Mouse (Mus musculus): Measurements from ENCODE around the gene Sox5. TPM values are rescaled to one million over a fixed set of nuclear protein-coding genes. Genes with fewer than 3 reads are reported as not detected.

Gene Sox5
- polyA plus RNA-seq, 1 experiment: 2.5 TPM

GRCm38 (mm10) chr6:144106848-144107247 lies 674.9 kb downstream of the Sox5 start:
- 89% methylated on average over 10 of the region's 10 CpGs for WGBS
- TF ChIP-seq CTCF (IDR thresholded peaks at IDR 0.05; ENCODE audit: extremely low read depth, insufficient read depth, insufficient read length, insufficient replicate concordance) (no peak), POLR2A (IDR thresholded peaks at IDR 0.05; ENCODE audit: low read depth, low read length) (no peak)

DNA sequence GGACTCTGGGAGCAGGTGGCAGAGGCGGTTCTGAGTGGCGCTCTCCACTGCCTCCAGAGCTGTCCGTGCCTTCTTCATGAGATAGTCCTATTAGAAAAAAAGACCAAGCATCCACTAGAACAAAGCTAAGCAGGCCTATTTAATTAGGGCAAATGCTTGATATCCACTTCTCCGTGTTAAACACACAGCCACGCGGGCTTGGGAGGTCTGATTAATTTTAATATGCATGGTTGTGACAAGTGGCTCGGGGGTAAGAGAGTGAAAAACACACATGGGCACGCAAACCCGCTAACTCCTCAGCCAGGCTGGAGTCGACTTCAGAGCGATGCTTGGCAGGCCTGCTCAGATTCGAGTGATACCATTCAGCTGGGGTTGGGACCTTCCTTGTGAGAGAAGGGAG lies 676.1 kb downstream of the Sox5 start:
- H3K27me3 ChIP-seq (ENCODE audit: control insufficient read depth, insufficient read depth, low read length): no peaks in the 10 kb centered on the region
- no peaks in the 10 kb centered on the region for H3K36me3 ChIP-seq (ENCODE audit: control insufficient read depth, insufficient read depth, low read length)
- no peak for DNase-seq (ENCODE audit: low read depth in 1 of 2, low spot score in 2 of 2)
- no peak for TF ChIP-seq POLR2A (IDR thresholded peaks at IDR 0.05; ENCODE audit: low read depth, low read length)
- H3K4me3 ChIP-seq (ENCODE audit: extremely low read depth, insufficient read depth, insufficient read length): no peak overlapping the region
- 91% methylated on average over 12 of the region's 12 CpGs for whole genome bisulfite sequencing
- no peaks in the 10 kb centered on the region for H3K4me1 ChIP-seq (ENCODE audit: control insufficient read depth, insufficient read depth, insufficient read length)
- H3K27ac ChIP-seq (ENCODE audit: insufficient read depth, low read length): no peak overlapping the region

More at GRCm38 (mm10) chr6:144106848-144107247, 674.9 kb downstream of the Sox5 start:
- Histone ChIP-seq H3K27ac (ENCODE audit: insufficient read depth, low read length) (no peak overlapping the region), H3K36me3 (ENCODE audit: control insufficient read depth, insufficient read depth, low read length) (no peaks in the 10 kb centered on the region), H3K27me3 (ENCODE audit: control insufficient read depth, insufficient read depth, low read length) (no peaks in the 10 kb centered on the region), H3K4me1 (ENCODE audit: control insufficient read depth, insufficient read depth, insufficient read length) (no peaks in the 10 kb centered on the region), H3K4me3 (ENCODE audit: extremely low read depth, insufficient read depth, insufficient read length) (no peak overlapping the region)
- DNase-seq (ENCODE audit: low read depth in 1 of 2, low spot score in 2 of 2): no peak

DNA sequence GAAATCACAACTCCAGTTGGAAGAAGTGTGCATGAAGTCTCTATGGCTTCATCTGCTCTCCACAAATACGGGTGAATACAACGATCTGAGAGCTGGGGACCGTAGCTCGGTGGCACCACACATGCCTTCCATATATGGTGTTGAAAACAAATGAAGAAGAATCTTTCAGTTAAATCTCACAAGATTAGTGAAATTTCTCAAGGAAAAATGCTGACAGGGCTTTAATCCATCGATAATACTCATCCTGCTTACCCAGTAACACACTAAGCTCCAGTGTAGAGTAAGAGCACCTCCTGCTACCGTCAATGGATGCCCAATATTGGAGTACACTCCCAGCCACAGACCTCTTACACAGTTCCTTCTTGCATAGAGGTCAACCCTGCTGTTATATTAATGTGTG lies 678.2 kb downstream of the Sox5 start:
- WGBS: 93% methylated on average over 6 of the region's 6 CpGs
- Histone ChIP-seq H3K4me1 (ENCODE audit: control insufficient read depth, insufficient read depth, insufficient read length) (no peaks in the 10 kb centered on the region), H3K27ac (ENCODE audit: insufficient read depth, low read length) (no peak overlapping the region), H3K27me3 (ENCODE audit: control insufficient read depth, insufficient read depth, low read length) (no peaks in the 10 kb centered on the region), H3K36me3 (ENCODE audit: control insufficient read depth, insufficient read depth, low read length) (no peaks in the 10 kb centered on the region), H3K4me3 (ENCODE audit: extremely low read depth, insufficient read depth, insufficient read length) (no peak overlapping the region)
- DNase-seq (ENCODE audit: low read depth in 1 of 2, low spot score in 2 of 2): no peak
- TF ChIP-seq POLR2A (IDR thresholded peaks at IDR 0.05; ENCODE audit: low read depth, low read length) (no peak), CTCF (IDR thresholded peaks at IDR 0.05; ENCODE audit: extremely low read depth, insufficient read depth, insufficient read length, insufficient replicate concordance) (no peak)

DNA sequence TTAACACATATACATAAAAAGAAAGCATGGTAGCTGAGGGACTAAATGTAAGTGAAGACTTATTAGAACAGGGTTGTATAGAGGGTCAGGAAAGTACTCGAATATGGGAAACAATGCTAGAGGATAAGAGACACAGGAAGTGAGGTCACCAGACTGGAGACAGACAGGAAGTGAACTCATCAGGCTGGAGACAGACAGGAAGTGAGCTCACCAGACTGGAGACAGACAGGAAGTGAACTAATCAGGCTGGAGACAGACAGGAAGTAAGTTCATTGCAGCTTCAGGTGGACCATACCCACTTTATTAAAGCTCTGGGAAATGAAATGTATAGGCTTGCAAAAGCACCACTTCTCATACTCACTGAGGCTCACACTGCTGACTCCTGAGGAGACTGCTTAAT lies 680.9 kb downstream of the Sox5 start:
- Histone ChIP-seq H3K4me3 (ENCODE audit: extremely low read depth, insufficient read depth, insufficient read length) (no peak overlapping the region), H3K27me3 (ENCODE audit: control insufficient read depth, insufficient read depth, low read length) (no peaks in the 10 kb centered on the region), H3K36me3 (ENCODE audit: control insufficient read depth, insufficient read depth, low read length) (no peaks in the 10 kb centered on the region), H3K4me1 (ENCODE audit: control insufficient read depth, insufficient read depth, insufficient read length) (no peaks in the 10 kb centered on the region), H3K27ac (ENCODE audit: insufficient read depth, low read length) (no peak overlapping the region)
- no peak for DNase-seq (ENCODE audit: low read depth in 1 of 2, low spot score in 2 of 2)
- WGBS: 57% methylated on average over 1 of the region's 1 CpGs
- TF ChIP-seq CTCF (IDR thresholded peaks at IDR 0.05; ENCODE audit: extremely low read depth, insufficient read depth, insufficient read length, insufficient replicate concordance) (no peak), POLR2A (IDR thresholded peaks at IDR 0.05; ENCODE audit: low read depth, low read length) (no peak)

GRCm38 (mm10) chr6:144098119-144098518 lies 683.7 kb downstream of the Sox5 start:
- Histone ChIP-seq H3K27ac (ENCODE audit: insufficient read depth, low read length) (no peak overlapping the region), H3K27me3 (ENCODE audit: control insufficient read depth, insufficient read depth, low read length) (no peaks in the 10 kb centered on the region), H3K4me1 (ENCODE audit: control insufficient read depth, insufficient read depth, insufficient read length) (no peaks in the 10 kb centered on the region), H3K4me3 (ENCODE audit: extremely low read depth, insufficient read depth, insufficient read length) (no peak overlapping the region), H3K36me3 (ENCODE audit: control insufficient read depth, insufficient read depth, low read length) (no peaks in the 10 kb centered on the region)
- TF ChIP-seq POLR2A (IDR thresholded peaks at IDR 0.05; ENCODE audit: low read depth, low read length) (no peak), CTCF (IDR thresholded peaks at IDR 0.05; ENCODE audit: extremely low read depth, insufficient read depth, insufficient read length, insufficient replicate concordance) (no peak)
- WGBS: 76% methylated on average over 9 of the region's 9 CpGs
- DNase-seq (ENCODE audit: low read depth in 1 of 2, low spot score in 2 of 2): no peak

DNA sequence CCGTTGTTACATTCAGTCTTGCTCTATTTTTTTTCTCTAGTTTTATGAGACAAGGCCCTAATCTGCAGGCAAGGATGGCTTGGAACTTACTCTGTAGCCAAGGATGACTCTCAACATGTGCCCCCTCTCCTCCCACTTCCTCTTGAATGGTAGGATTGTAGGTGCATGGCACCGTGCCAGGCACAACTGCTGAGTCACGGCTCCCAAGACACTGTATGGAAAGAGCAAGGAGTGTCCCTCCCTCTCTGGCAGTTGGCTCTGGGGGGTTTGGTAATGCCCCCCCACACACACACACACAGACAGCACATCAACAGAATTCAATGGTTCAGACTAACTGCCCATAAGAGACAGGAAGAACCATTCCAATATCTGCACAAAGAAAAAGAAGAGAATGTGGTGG lies 693.5 kb downstream of the Sox5 start:
- 73% methylated on average over 3 of the region's 3 CpGs for WGBS
- TF ChIP-seq POLR2A (IDR thresholded peaks at IDR 0.05; ENCODE audit: low read depth, low read length) (no peak), CTCF (IDR thresholded peaks at IDR 0.05; ENCODE audit: extremely low read depth, insufficient read depth, insufficient read length, insufficient replicate concordance) (no peak)
- H3K27ac ChIP-seq (ENCODE audit: insufficient read depth, low read length): no peak overlapping the region
- no peaks in the 10 kb centered on the region for H3K4me1 ChIP-seq (ENCODE audit: control insufficient read depth, insufficient read depth, insufficient read length)
- H3K36me3 ChIP-seq (ENCODE audit: control insufficient read depth, insufficient read depth, low read length): no peaks in the 10 kb centered on the region
- H3K27me3 ChIP-seq (ENCODE audit: control insufficient read depth, insufficient read depth, low read length): no peaks in the 10 kb centered on the region
- no peak overlapping the region for H3K4me3 ChIP-seq (ENCODE audit: extremely low read depth, insufficient read depth, insufficient read length)
- DNase-seq (ENCODE audit: low read depth in 1 of 2, low spot score in 2 of 2): no peak

GRCm38 (mm10) chr6:144086096-144086810 lies 695.5 kb downstream of the Sox5 start:
- no peak for TF ChIP-seq CTCF (IDR thresholded peaks at IDR 0.05; ENCODE audit: extremely low read depth, insufficient read depth, insufficient read length, insufficient replicate concordance)
- no peak for TF ChIP-seq POLR2A (IDR thresholded peaks at IDR 0.05; ENCODE audit: low read depth, low read length)

More at GRCm38 (mm10) chr6:144086096-144086810, 695.5 kb downstream of the Sox5 start:
- H3K36me3 ChIP-seq (ENCODE audit: control insufficient read depth, insufficient read depth, low read length): no peaks in the 10 kb centered on the region
- H3K4me3 ChIP-seq (ENCODE audit: extremely low read depth, insufficient read depth, insufficient read length): no peak overlapping the region
- DNase-seq (ENCODE audit: low read depth in 1 of 2, low spot score in 2 of 2): no peak
- WGBS: 73% methylated on average over 1 of the region's 1 CpGs
- H3K27me3 ChIP-seq (ENCODE audit: control insufficient read depth, insufficient read depth, low read length): no peaks in the 10 kb centered on the region
- H3K27ac ChIP-seq (ENCODE audit: insufficient read depth, low read length): no peak overlapping the region
- H3K4me1 ChIP-seq (ENCODE audit: control insufficient read depth, insufficient read depth, insufficient read length): no peaks in the 10 kb centered on the region

Measured in spleen, adult 2 months (tissue).